Mouse (Mus musculus): ENCODE measurements at regions not wholly inside any gene's neighbourhood (a gene's known extent, or its start where the extent isn't known, plus 50 kb on each side); places are given as distances from the start of the nearest gene placed in this dataset.

GRCm38 (mm10) chr12:109398473-109398872 is 54.1 kb upstream of the Dlk1 start:
- TF ChIP-seq ZNF384 (IDR thresholded peaks at IDR 0.05; ENCODE audit: low read depth, low read length) (no peak), ZC3H11A (IDR thresholded peaks at IDR 0.05; ENCODE audit: borderline replicate concordance, low read depth, low read length) (no peak), HCFC1 (IDR thresholded peaks at IDR 0.05; ENCODE audit: borderline replicate concordance, insufficient read depth, low read length) (no peak), CHD2 (IDR thresholded peaks at IDR 0.05; ENCODE audit: low read depth, low read length) (no peak)

Data from ES-E14 (cell line).